Mouse (Mus musculus): ENCODE results near the gene Scd1.
"Not testable (repeated sequence)": the region's sequence is repeated elsewhere in the genome, so short reads cannot be mapped to it uniquely, and the experiment has no call there.

Gene Scd1

DNA sequence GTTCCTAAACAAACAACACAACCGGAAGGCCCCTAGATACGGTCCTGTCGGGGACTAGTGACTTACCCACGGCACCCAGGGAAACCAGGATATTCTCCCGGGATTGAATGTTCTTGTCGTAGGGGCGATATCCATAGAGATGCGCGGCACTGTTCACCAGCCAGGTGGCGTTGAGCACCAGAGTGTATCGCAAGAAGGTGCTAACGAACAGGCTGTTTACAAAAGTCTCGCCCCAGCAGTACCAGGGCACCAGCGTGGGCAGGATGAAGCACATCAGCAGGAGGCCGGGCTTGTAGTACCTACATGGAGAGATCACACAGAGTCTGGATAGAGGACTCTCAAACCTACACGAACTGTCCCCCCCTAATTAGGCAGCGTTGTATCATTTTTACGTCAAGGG is 7.6 kb downstream of the Scd1 start:
- DNase-seq (ENCODE audit: low read depth, low spot score) = no peak

DNA sequence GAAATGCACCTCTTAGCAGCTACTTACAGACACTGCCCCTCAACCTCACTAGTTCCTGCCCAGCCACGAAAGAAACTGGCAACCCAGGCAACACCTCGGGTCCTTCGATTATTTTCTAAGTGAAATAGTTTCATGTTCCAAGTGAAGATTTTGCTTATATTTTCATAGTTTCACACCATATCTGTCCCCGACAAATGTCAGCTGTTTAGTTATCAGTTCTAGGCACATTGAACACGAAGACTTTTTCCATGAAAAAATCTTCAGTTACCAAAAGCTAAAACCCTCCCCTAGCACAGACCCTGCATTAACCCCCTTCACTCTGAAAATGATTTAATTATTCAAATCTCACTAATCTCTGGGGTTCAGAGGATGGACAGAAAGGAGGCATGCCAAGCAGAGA is 10.9 kb downstream of the Scd1 start:
- DNase-seq (ENCODE audit: low read depth, low spot score) = no peak

DNA sequence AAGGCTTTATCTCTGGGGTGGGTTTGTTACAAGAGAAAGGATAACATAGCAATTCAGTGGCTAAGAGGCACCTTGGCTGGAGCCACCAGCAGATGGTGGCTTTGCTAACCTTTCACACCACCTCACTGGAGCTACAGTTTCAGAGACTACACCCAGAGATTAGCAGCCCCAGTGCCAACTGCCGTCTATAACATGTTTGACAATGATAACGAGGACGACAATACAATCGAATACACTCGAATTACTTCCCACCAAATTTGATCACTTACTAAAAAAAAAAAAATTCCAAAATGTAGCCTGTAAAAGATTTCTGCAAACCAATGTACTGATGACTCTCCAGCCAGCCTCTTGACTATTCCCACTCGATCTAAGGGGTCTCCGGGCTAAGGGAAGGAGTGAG is 12.7 kb downstream of the Scd1 start:
- DNase-seq (ENCODE audit: low read depth, low spot score) = no peak

- no peak for DNase-seq (ENCODE audit: low read depth, low spot score)
Observed at GRCm38 (mm10) chr19:44393962-44394422, 13.7 kb downstream of the Scd1 start.

DNA sequence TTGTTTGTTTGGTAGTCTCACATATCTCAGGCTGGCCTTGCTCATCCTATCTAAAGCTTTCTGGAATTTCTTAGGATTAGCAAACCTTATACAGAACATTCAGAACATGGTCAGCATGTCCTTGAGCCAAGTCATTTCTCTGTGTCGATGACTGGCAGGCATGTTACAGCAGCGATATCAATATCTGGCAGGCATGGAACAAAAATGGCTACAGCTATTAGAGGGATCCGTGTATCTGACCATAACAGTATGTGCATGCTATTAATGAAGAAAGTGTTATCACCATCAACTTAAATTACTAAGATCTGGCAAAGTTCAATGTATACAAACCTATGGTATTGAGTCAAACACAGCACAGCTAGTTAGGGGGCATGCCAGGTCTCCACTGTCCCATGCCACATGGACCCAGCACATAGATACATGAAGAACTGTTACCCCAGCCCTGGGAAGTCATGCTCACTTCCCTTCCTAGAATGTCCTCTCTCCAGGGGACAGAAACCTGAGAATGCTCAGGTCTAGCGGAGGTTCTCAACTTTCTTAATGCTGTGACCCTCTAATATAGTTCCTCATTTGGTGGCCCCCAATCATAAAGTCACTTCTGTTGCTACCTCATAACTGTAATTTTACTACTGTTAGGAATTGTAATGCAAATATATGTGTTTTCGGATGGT is 15.2 kb downstream of the Scd1 start:
- DNase-seq (ENCODE audit: low read depth, low spot score) = no peak

- no peak for DNase-seq (ENCODE audit: low read depth, low spot score)
Observed at GRCm38 (mm10) chr19:44391856-44392255, 15.8 kb downstream of the Scd1 start.

GRCm38 (mm10) chr19:44389507-44389906 is 18.2 kb downstream of the Scd1 start:
- DNase-seq (ENCODE audit: low read depth, low spot score) = no peak

GRCm38 (mm10) chr19:44388475-44389428 is 18.9 kb downstream of the Scd1 start:
- DNase-seq (ENCODE audit: low read depth, low spot score) = peak; percentile 94

- DNase-seq (ENCODE audit: low read depth, low spot score) = no peak
Observed at GRCm38 (mm10) chr19:44387746-44388474, 19.8 kb downstream of the Scd1 start.

DNA sequence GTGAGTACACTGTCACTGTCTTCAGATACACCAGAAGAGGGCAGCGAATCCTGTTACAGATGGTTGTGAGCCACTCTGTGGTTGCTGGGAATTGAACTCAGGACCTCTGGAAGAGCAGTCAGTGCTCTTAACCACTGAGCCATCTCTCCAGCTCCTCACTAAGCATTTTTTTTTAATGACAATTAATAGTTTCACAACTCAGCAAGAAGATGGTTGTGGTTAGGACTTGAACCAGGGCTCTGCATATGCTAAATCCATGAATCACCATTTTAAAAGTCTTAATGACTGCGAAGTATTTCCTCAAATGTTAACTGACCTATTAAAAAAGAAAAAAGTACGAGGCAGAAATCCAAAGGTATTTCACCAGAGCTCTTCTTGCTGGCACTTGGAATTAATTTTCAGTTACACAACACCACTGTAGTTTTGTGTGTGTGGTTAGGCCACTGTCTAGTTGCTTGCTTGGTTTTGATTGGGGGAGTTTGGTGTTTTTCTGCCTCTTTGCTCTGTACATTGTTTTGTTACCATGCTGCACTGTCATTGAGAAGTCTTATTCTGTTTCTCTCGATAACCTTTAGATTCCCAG is 20.5 kb downstream of the Scd1 start:
- no peak for DNase-seq (ENCODE audit: low read depth, low spot score)

DNA sequence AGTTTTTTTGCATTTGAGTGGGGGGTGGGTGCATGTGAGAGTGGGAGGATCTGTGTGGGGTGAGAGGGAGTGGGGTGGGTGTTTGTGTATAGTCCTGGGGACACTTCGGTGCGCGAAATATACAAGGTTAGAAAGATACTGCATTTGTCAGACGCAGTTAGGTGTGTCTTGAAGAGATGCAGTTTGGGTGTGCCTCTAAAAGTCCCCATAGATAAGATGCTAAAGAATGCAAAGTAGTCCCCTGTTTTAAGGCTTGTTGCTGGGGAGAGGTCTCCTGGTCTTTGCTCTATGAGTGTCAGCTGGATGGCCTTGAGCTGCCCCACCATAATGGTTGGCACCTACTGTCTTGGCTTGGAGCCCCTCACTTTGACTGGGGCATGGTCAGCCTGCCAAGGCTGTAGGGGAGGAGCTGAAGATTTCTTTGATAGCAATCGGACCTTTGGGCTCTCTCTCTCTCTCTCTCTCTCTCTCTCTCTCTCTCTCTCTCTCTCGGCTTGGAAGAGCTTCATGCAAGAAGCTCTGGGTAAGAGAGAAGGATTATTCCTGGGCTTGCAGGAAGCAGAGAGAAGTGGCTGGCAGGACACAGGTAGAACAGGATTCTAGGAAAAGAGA is 21.7 kb downstream of the Scd1 start:
- no peak for DNase-seq (ENCODE audit: low read depth, low spot score)

DNA sequence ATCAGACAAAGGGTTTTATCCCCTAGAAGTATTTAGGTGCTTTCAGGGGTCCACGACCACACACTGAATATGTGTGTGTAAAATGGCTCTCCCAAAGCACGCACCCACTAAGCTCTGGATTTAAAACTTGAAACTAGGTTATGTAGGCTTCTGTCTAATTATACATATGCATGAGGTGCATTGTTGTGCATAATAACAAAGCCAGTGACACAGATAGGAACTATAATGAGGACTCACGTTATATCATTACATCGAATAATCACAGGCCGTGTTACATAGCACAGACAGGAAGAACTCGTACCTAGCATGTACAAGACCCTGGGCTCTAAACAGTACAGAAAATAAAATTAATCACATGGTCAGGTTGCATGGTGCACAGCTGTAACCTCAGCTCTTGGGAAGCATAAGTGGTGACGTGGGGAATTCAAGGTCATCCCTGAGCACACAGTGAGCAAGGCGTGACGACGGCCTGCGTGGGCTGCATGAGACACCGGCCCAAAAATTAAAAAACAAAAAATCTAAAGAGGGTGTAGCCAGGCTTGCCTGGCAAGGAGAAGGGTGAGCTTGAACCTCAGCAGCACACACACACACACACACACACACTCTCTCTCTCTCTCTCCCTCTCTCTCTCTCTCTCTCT is 24.9 kb downstream of the Scd1 start:
- DNase-seq (ENCODE audit: low read depth, low spot score) = no peak

DNA sequence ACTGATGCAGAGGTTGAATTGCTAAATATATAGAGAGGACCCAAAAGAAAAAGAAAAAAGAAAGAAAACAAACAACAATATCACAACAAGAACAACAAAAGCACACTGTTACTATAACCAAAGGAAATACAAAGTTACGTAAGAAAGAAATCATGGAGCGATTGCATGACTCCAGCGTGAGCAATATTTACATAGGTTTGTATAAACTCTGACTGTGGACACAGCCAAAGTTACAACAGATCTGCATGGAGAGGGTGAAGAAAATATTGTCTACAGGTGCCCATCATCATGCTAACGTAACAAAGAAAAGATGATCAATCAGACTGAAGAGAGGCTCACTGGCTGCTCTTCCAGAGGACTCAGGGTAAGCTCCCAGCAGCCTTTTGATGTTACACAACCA is 27.6 kb downstream of the Scd1 start:
- DNase-seq (ENCODE audit: low read depth, low spot score) = no peak

DNA sequence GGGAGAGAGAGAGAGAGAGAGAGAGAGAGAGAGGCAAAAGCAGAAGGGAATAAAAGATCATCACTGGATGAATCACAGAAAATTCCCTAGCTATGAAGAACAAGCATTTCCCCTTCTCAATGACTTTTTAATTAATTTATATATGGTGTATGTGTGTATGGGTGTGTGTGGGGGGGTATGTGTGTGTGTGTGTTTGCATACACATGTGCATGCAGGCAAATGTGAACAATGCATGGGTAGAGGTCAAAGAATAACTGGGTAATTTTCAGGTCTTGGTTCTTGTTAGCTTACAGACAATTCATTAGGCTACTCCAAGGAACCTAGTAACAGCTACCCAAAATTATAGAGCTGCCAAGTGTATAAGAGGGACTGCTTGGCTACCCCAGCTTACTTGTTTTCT is 28.6 kb downstream of the Scd1 start:
- DNase-seq (ENCODE audit: low read depth, low spot score) = no peak

- no peak for DNase-seq (ENCODE audit: low read depth, low spot score)
Observed at GRCm38 (mm10) chr19:44377629-44378375, 29.9 kb downstream of the Scd1 start.

- no peak for DNase-seq (ENCODE audit: low read depth, low spot score)
Observed at GRCm38 (mm10) chr19:44376511-44376951, 31.1 kb downstream of the Scd1 start.

DNA sequence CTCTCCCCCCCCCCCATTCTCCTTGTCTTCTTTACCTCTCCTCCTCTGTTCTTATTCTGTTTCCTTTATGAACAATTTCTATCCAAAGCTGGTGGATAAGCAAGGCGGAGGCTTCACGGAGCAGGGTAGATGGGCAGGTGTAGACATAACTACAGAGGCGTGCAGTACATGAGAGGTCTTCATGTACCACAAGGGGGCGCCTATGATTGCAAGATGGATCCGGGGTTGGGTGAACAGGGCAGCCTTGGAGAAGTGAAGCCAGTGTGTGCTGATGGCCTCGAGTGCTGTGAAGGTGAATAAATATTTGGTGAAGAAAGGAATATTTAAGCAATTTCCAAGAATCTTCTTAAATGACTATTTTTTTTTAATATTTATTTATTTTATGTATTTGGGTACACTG is 34.7 kb downstream of the Scd1 start:
- DNase-seq (ENCODE audit: low read depth, low spot score) = peak; percentile 78

DNA sequence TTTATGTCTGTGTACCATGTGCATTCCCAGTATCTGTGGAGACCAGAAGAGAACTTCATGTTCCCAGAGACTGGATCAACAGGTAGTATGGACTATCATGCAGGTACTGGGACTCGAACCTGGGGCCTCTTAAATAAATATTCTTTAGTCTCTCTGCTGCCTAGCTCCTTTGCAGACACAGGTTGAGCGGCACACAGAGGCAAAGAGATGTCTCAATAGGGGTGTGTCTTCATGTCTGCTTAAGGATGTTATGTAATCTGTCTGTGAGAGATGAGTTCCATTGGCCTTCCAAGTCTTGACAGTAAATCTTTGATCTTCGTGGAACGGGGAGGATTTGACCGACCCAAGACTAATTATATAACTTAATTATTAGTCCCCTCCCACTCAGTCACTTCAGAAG is 37.4 kb downstream of the Scd1 start:
- no peak for DNase-seq (ENCODE audit: low read depth, low spot score)

DNA sequence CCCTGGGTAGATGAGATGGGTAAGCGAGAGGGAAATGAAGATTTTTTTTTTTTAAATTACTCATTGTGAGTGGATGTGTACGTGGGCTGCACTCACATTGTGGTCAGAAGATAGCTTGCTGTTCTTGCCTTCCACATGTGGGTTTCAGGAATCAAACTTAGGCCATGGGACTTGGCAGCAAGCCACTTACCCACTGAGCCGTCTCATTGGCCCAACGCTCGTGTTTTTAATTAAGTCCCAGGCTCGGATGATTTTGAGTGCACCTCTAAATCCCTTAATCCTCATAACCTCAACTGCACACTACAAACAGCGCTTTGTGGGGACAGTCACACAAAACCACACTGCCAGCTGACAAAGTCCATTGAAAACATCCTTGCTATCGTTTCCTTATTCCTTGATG is 38.3 kb downstream of the Scd1 start:
- no peak for DNase-seq (ENCODE audit: low read depth, low spot score)

DNA sequence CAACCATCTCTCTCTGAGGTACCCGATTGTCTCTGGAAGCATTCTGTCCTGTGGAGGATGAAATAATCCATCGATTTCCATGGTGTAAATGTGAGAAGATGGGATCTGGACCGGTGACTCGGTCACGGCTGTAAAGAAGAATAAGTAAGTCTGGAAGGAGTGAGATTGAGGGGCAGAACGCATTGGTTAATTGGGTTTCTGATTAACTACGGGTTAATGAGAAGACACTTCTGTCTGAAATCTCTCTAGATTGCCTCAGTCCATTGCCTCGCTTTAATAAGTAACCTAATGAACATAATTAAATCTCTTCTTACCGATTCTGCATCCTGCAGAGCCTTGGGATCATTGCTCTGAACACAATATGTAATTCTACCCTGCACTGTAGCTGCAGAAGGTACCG is 40.6 kb downstream of the Scd1 start:
- DNase-seq (ENCODE audit: low read depth, low spot score) = not testable (repeated sequence)

All from CD4-positive helper T cell, adult 2 months (primary cell).